Comparison of ENCODE assay signal across 8 mouse cellular contexts in genomic region chr11:61949315-61949714, GRCm38 (mm10). TPM values are rescaled to one million over a fixed set of nuclear protein-coding genes. Genes with fewer than 3 reads are reported as not detected.
DNase-seq lines count a peak whose midpoint lies in the region; ATAC-seq and TF ChIP-seq lines count a peak whose summit lies in the region.

No protein-coding gene starts in this region.

- ATAC-seq in forebrain, embryonic 14.5 days: no peak
- no peak for ATAC-seq in forebrain, embryonic 13.5 days
- ATAC-seq in lung, postnatal 0 days: no peak

- WGBS in forebrain, embryonic 14.5 days: 4% methylated on average over 3 of the region's 3 CpGs
- 2% methylated on average over 3 of the region's 3 CpGs for WGBS in forebrain, embryonic 13.5 days
- 1% methylated on average over 3 of the region's 3 CpGs for WGBS in lung, postnatal 0 days

- no peaks in the 10 kb centered on the region for H3K27me3 ChIP-seq in forebrain, embryonic 14.5 days (replicated peaks; ENCODE audit: control insufficient read depth, insufficient read depth, low read length)
- H3K27me3 ChIP-seq in forebrain, embryonic 13.5 days: no peaks in the 10 kb centered on the region
- no peaks in the 10 kb centered on the region for H3K27me3 ChIP-seq in lung, postnatal 0 days (replicated peaks; ENCODE audit: insufficient read depth, low read length)

- H3K4me1 ChIP-seq in forebrain, embryonic 14.5 days (ENCODE audit: control insufficient read depth, insufficient read depth, low read length): no peaks in the 10 kb centered on the region
- H3K4me1 ChIP-seq in forebrain, embryonic 13.5 days: no peaks in the 10 kb centered on the region
- H3K4me1 ChIP-seq in lung, postnatal 0 days (ENCODE audit: insufficient read depth, low read depth, low read length): no peaks in the 10 kb centered on the region

- TF ChIP-seq CTCF in lung, postnatal 0 days (IDR thresholded peaks at IDR 0.05): peak; percentile 69

- no peak overlapping the region for H3K4me2 ChIP-seq in forebrain, embryonic 14.5 days (ENCODE audit: low read length)
- H3K4me2 ChIP-seq in forebrain, embryonic 13.5 days: no peak overlapping the region
- H3K4me2 ChIP-seq in lung, postnatal 0 days (replicated peaks; ENCODE audit: low read depth, low read length): no peak overlapping the region

- no peaks in the 10 kb centered on the region for H3K36me3 ChIP-seq in forebrain, embryonic 14.5 days (ENCODE audit: control insufficient read depth, insufficient read depth, low read length)
- no peaks in the 10 kb centered on the region for H3K36me3 ChIP-seq in forebrain, embryonic 13.5 days (ENCODE audit: poor library complexity, severe bottlenecking)
- H3K36me3 ChIP-seq in lung, postnatal 0 days (ENCODE audit: insufficient read depth, low read length): no peaks in the 10 kb centered on the region

- H3K9me3 ChIP-seq in forebrain, embryonic 14.5 days (replicated peaks; ENCODE audit: control insufficient read depth, low read length): no peaks in the 10 kb centered on the region
- H3K9me3 ChIP-seq in forebrain, embryonic 13.5 days (replicated peaks): no peaks in the 10 kb centered on the region
- no peaks in the 10 kb centered on the region for H3K9me3 ChIP-seq in lung, postnatal 0 days (ENCODE audit: low read length)

- no peak overlapping the region for H3K27ac ChIP-seq in forebrain, embryonic 14.5 days (ENCODE audit: low read depth, low read length)
- no peak overlapping the region for H3K27ac ChIP-seq in forebrain, embryonic 13.5 days
- no peak overlapping the region for H3K27ac ChIP-seq in lung, postnatal 0 days (ENCODE audit: low read length)

- no peak overlapping the region for H3K9ac ChIP-seq in forebrain, embryonic 14.5 days (ENCODE audit: low read length)
- no peak overlapping the region for H3K9ac ChIP-seq in forebrain, embryonic 13.5 days
- no peak overlapping the region for H3K9ac ChIP-seq in lung, postnatal 0 days (replicated peaks; ENCODE audit: low read depth)

- peak; percentile 76 for DNase-seq in forebrain, embryonic 14.5 days (ENCODE audit: low spot score)
- DNase-seq in ovary, postnatal 10 days (ENCODE audit: low spot score): peak; percentile 14
- DNase-seq in ovary, adult 18-20 months (ENCODE audit: low spot score): no peak
- peak; percentile 81 for DNase-seq in cerebellum, adult 9-10 months
- DNase-seq in kidney, adult 9 months: peak; percentile 73
- peak; percentile 58 for DNase-seq in lung, postnatal 0 days (ENCODE audit: low spot score)
- peak; percentile 42 for DNase-seq in thymus, postnatal 0 days (ENCODE audit: low spot score)

- H3K4me3 ChIP-seq in forebrain, embryonic 14.5 days (ENCODE audit: low read depth, low read length): no peak overlapping the region
- H3K4me3 ChIP-seq in forebrain, embryonic 13.5 days: no peak overlapping the region
- no peak overlapping the region for H3K4me3 ChIP-seq in lung, postnatal 0 days (ENCODE audit: low read depth, low read length)

- no peak for TF ChIP-seq EP300 in lung, postnatal 0 days (IDR thresholded peaks at IDR 0.05)

RNA-seq across cellular contexts. Expression of gene Specc1, which starts 7.2 kb away (rescaled TPM):
- polyA plus RNA-seq in forebrain, embryonic 14.5 days (2014; fragmentation: Nextera tagmentation; extraction: Ambion mirVana): 9.2 and 10.8 TPM in 2 replicates
- polyA plus RNA-seq in forebrain, embryonic 13.5 days (2015; fragmentation: Nextera tagmentation; extraction: Ambion mirVana): 16.2 and 16.8 TPM in 2 replicates
- polyA plus RNA-seq in lung, postnatal 0 days (2015; fragmentation: Nextera tagmentation; extraction: Ambion mirVana): 14.7 and 18.6 TPM in 2 replicates
- 1.7 and 2.1 TPM in 2 replicates for polyA plus RNA-seq in thymus, postnatal 0 days (2015; fragmentation: Nextera tagmentation; extraction: Ambion mirVana)

RNA-seq across cellular contexts. Expression of gene Akap10, which starts 19.3 kb away (rescaled TPM):
- 8.9 and 10.8 TPM in 2 replicates for polyA plus RNA-seq in forebrain, embryonic 14.5 days (2014; fragmentation: Nextera tagmentation; extraction: Ambion mirVana)
- 13.8 and 14.2 TPM in 2 replicates for polyA plus RNA-seq in forebrain, embryonic 13.5 days (2015; fragmentation: Nextera tagmentation; extraction: Ambion mirVana)
- polyA plus RNA-seq in lung, postnatal 0 days (2015; fragmentation: Nextera tagmentation; extraction: Ambion mirVana): 7.6 and 10.2 TPM in 2 replicates
- polyA plus RNA-seq in thymus, postnatal 0 days (2015; fragmentation: Nextera tagmentation; extraction: Ambion mirVana): 13.0 and 17.5 TPM in 2 replicates
